Mouse (Mus musculus): ENCODE results near the gene Dnajc25.

- TF ChIP-seq CTCF (IDR thresholded peaks at IDR 0.05) (no peak), EP300 (IDR thresholded peaks at IDR 0.05) (no peak)
Observed at GRCm38 (mm10) chr4:59007016-59007415, 12.2 kb downstream of the Dnajc25 start.

Measured in lung, postnatal 0 days (tissue).